Mouse (Mus musculus) CH12.LX (cell line): ENCODE data around the gene Ccdc185. TPM values are rescaled to one million over a fixed set of nuclear protein-coding genes. Genes with fewer than 3 reads are reported as not detected.

ENCODE experiments used
- DNase-seq: peaks from one replicate; pipeline ENCODE4 v3.0.0-alpha.2; 2013; ENCODE audit errors: extremely low read depth
- H3K27ac ChIP-seq: 2 replicates; pipeline ENCODE4 v1.5.1; 2012; ENCODE audit warnings: low read depth, mild to moderate bottlenecking, control low read depth, moderate library complexity; ENCODE audit not compliant: insufficient read depth
- H3K27me3 ChIP-seq: replicated peaks from 2 replicates; pipeline ENCODE3; 2012; ENCODE audit warnings: inconsistent platforms
- H3K36me3 ChIP-seq, 2 experiments: replicated peaks in 1 of 2; 2 replicates each; pipeline versions ENCODE3 to v1.6.1; 2012; ENCODE audit warnings: inconsistent platforms in 1 of 2, low read length in 1 of 2, mild to moderate bottlenecking in 1 of 2, mixed read lengths in 1 of 2, moderate library complexity in 1 of 2; ENCODE audit not compliant: control insufficient read depth in 1 of 2, insufficient read depth in 1 of 2
- H3K4me1 ChIP-seq, 2 experiments: 2 replicates each; pipeline ENCODE4 v1.6.1; 2012; ENCODE audit warnings: inconsistent platforms in 1 of 2, moderate library complexity in 1 of 2; ENCODE audit not compliant: insufficient read depth in 2 of 2, control insufficient read depth in 1 of 2
- H3K4me2 ChIP-seq: 2 replicates; pipeline ENCODE4 v1.6.1; 2012; ENCODE audit warnings: low read depth, mild to moderate bottlenecking, control low read depth; ENCODE audit not compliant: poor library complexity, insufficient read depth, severe bottlenecking
- H3K4me3 ChIP-seq, 3 experiments: fragments of 150-350 bp in 1 of 3; sonication (generic) in 1 of 3; replicated peaks in 1 of 3; 2 replicates each; pipeline versions ENCODE3 to v1.5.1; 2011 to 2012; ENCODE audit warnings: low read depth in 2 of 3, low read length in 2 of 3, mild to moderate bottlenecking in 2 of 3, moderate library complexity in 2 of 3, control low read depth in 1 of 3, improper control_type of control experiment in 1 of 3, inconsistent platforms in 1 of 3, mixed read lengths in 1 of 3; ENCODE audit not compliant: poor library complexity in 1 of 3
- H3K79me2 ChIP-seq: replicated peaks from 2 replicates; pipeline ENCODE4 v1.6.1; 2012; ENCODE audit warnings: mild to moderate bottlenecking, moderate library complexity; ENCODE audit not compliant: control insufficient read depth, poor library complexity, insufficient read depth, severe bottlenecking; ENCODE audit errors: extremely low read depth
- H3K9ac ChIP-seq: 2 replicates; pipeline ENCODE4 v1.6.1; 2012; ENCODE audit warnings: low read depth, mild to moderate bottlenecking, control low read depth, moderate library complexity; ENCODE audit not compliant: insufficient read depth
- H3K9me3 ChIP-seq: replicated peaks from 2 replicates; pipeline ENCODE3; 2012; ENCODE audit warnings: low read length, inconsistent platforms, mixed read lengths
- CTCF ChIP-seq, 2 experiments: IDR thresholded peaks in 1 of 2; conservative IDR thresholded peaks in 1 of 2; 2 replicates each; pipeline ENCODE4 v1.5.1; 2011 to 2012; ENCODE audit warnings: low read depth in 2 of 2, low read length in 2 of 2, improper control_type of control experiment in 1 of 2, inconsistent platforms in 1 of 2, mild to moderate bottlenecking in 1 of 2, moderate library complexity in 1 of 2
- E2F4 ChIP-seq: IDR thresholded peaks from 2 replicates; pipeline ENCODE4 v1.6.1; 2011; ENCODE audit warnings: low read depth, low read length, improper control_type of control experiment; ENCODE audit not compliant: insufficient replicate concordance
- EP300 ChIP-seq: IDR thresholded peaks from 2 replicates; pipeline ENCODE4 v1.6.1; 2011; ENCODE audit warnings: low read length, improper control_type of control experiment
- JUN ChIP-seq: IDR thresholded peaks from 2 replicates; pipeline ENCODE4 v1.6.1; 2011; ENCODE audit warnings: low read depth, mild to moderate bottlenecking, low read length, improper control_type of control experiment, moderate library complexity; ENCODE audit not compliant: insufficient read depth
- MAFK ChIP-seq: IDR thresholded peaks from 2 replicates; pipeline ENCODE4 v1.6.1; 2011; ENCODE audit warnings: low read length, improper control_type of control experiment; ENCODE audit not compliant: insufficient replicate concordance
- MAX ChIP-seq: IDR thresholded peaks from 2 replicates; pipeline ENCODE4 v1.6.1; 2011; ENCODE audit warnings: low read length, improper control_type of control experiment
- MAZ ChIP-seq: IDR thresholded peaks from 2 replicates; pipeline ENCODE4 v1.6.1; 2012; ENCODE audit warnings: low read depth, mild to moderate bottlenecking, inconsistent platforms, low read length, improper control_type of control experiment, moderate library complexity
- MXI1 ChIP-seq: IDR thresholded peaks from 2 replicates; pipeline ENCODE4 v1.6.1; 2011; ENCODE audit warnings: mild to moderate bottlenecking, low read depth, low read length, improper control_type of control experiment
- NELFE ChIP-seq: IDR thresholded peaks from 2 replicates; pipeline ENCODE4 v1.6.1; 2011; ENCODE audit warnings: low read depth, low read length, improper control_type of control experiment
- NRF1 ChIP-seq: IDR thresholded peaks from 2 replicates; pipeline ENCODE4 v1.6.1; 2014; ENCODE audit warnings: low read depth, mild to moderate bottlenecking, inconsistent platforms, low read length, improper control_type of control experiment, moderate library complexity
- PAX5 ChIP-seq: IDR thresholded peaks from 2 replicates; pipeline ENCODE4 v1.6.1; 2012; ENCODE audit warnings: low read length, inconsistent platforms, mixed read lengths
- POLR2A ChIP-seq: IDR thresholded peaks from 2 replicates; pipeline ENCODE4 v1.6.1; 2011; ENCODE audit warnings: low read depth, mild to moderate bottlenecking, improper control_type of control experiment, low read length
- POLR2AphosphoS2 ChIP-seq: IDR thresholded peaks from 2 replicates; pipeline ENCODE4 v1.6.1; 2011; ENCODE audit warnings: low read depth, low read length, improper control_type of control experiment
- RAD21 ChIP-seq: IDR thresholded peaks from 2 replicates; pipeline ENCODE4 v1.6.1; 2011; ENCODE audit warnings: low read depth, mild to moderate bottlenecking, low read length, improper control_type of control experiment, moderate library complexity
- RCOR1 ChIP-seq: conservative IDR thresholded peaks from 2 replicates; pipeline ENCODE4 v1.6.1; 2012; ENCODE audit warnings: low read depth, mild to moderate bottlenecking, inconsistent platforms, low read length, improper control_type of control experiment
- SMC3 ChIP-seq: IDR thresholded peaks from 2 replicates; pipeline ENCODE4 v1.6.1; 2011; ENCODE audit warnings: low read depth, low read length, improper control_type of control experiment
- TCF12 ChIP-seq: IDR thresholded peaks from 2 replicates; pipeline ENCODE4 v1.6.1; 2014; ENCODE audit warnings: low read depth, mild to moderate bottlenecking, inconsistent platforms, low read length, improper control_type of control experiment
- UBTF ChIP-seq: IDR thresholded peaks from 2 replicates; pipeline ENCODE4 v1.6.1; 2012; ENCODE audit warnings: low read depth, mild to moderate bottlenecking, inconsistent platforms, low read length, improper control_type of control experiment, moderate library complexity
- USF1 ChIP-seq: IDR thresholded peaks from 2 replicates; pipeline ENCODE4 v1.6.1; 2014; ENCODE audit warnings: low read depth, mild to moderate bottlenecking, inconsistent platforms, low read length, improper control_type of control experiment
- ZMIZ1 ChIP-seq: IDR thresholded peaks from 2 replicates; pipeline ENCODE4 v1.6.1; 2012; ENCODE audit warnings: low read depth, mild to moderate bottlenecking, inconsistent platforms, low read length, improper control_type of control experiment
- dilution Hi-C: fragments of 300-500 bp; cut with MboI; formaldehyde crosslinking; loops from 2 replicates; pipeline ENCODE4 v1.14.3; 2020; ENCODE audit warnings: low sequenced_read_pairs; ENCODE audit not compliant: extremely low pct_unique_long_range_greater_than_20kb, extremely low pct_ligation_motif_present
- in situ Hi-C: fragments of 300-500 bp; cut with MboI; formaldehyde crosslinking; loops from 3 replicates; pipeline ENCODE4 v1.14.3; 2019; ENCODE audit warnings: low sequenced_read_pairs, low pct_ligation_motif_present, low pct_unique_long_range_greater_than_20kb, mixed read lengths
- polyA plus RNA-seq: library from polyadenylated mRNA; unstranded; fragments of >175 nt; gene quantifications from 2 replicates; pipeline ENCODE4 v1.2.1, GENCODE M21; 2012; ENCODE audit warnings: low read depth; ENCODE audit not compliant: insufficient read length
- total RNA-seq, 2 experiments: library from RNA; depleted of rRNA; stranded (reverse); fragments of 300-350 nt in 1 of 2; fragments of >200 nt in 1 of 2; gene quantifications; 2 replicates each; pipeline ENCODE4 v1.2.3; 2012 to 2014

Gene Ccdc185
- total and polyA plus RNA-seq, 3 experiments, result not detected

GRCm38 (mm10) chr1:182783774-182784173 lies 34.8 kb upstream of the Ccdc185 start:
- Histone ChIP-seq H3K4me1 (peaks cover 0 to 7% of the 10 kb centered on the region in 2 experiments; a peak in 2 of 4 replicates), H3K36me3 (no peaks in the 10 kb centered on the region), H3K27ac (no peak overlapping the region), H3K27me3 (no peaks in the 10 kb centered on the region), H3K9me3 (no peaks in the 10 kb centered on the region), H3K4me3 (no peak overlapping the region), H3K9ac (no peak overlapping the region), H3K79me2 (no peaks in the 10 kb centered on the region), H3K4me2 (no peak overlapping the region)
- no peak for DNase-seq
- in situ Hi-C loops, result loop anchor here (25.0 kb wide), 1 partner anchor 221 kb away; the partner anchor contains the start of gene Capn8
- dilution Hi-C loops, result no loop called here
- TF ChIP-seq MXI1 (no peak), NELFE (no peak), MAX (no peak), NRF1 (no peak), PAX5 (no peak), POLR2A (no peak), RCOR1 (no peak), EP300 (no peak), UBTF (no peak), E2F4 (no peak), ZMIZ1 (no peak), SMC3 (no peak), MAZ (no peak), POLR2AphosphoS2 (no peak)

DNA sequence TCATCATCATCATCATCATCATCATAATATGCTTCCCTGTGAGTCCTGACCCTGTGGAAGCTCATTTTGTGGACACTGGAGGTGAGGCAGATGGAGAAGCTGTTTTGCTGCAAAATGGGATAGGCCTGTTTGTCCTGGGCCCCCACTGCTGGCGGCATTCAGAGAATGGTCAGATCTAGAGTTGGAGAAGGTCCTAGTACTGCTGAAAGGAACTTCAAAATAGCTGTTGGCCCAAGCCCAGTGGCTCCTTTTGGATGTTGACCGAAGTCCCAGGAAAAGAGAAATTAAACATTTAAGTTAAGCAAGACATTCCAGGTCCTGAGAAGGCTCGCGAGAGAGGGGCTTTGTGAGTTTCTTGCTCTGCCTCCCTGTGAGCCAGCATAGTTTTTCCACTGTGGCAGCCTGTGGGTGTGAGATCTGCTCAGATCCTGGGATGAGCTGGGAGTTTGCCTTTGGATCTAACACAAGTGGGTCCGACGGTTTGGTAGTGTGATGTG lies 30.1 kb upstream of the Ccdc185 start:
- no peaks in the 10 kb centered on the region for H3K9me3 ChIP-seq
- H3K27ac ChIP-seq, result no peak overlapping the region
- H3K4me1 ChIP-seq, result peaks cover 0 to 6% of the 10 kb centered on the region in 2 experiments; a peak in 1 of 4 replicates
- H3K27me3 ChIP-seq, result no peaks in the 10 kb centered on the region
- in situ Hi-C loops (loop anchor here (25.0 kb wide), 1 partner anchor 217 kb away; the partner anchor contains the start of gene Capn8), dilution Hi-C loops (no loop called here)
- DNase-seq, result no peak
- H3K9ac ChIP-seq, result no peak overlapping the region
- no peak overlapping the region for H3K4me3 ChIP-seq
- TF ChIP-seq JUN, result no peak
- TF ChIP-seq USF1, result no peak
- no peak for TF ChIP-seq MAFK
- TF ChIP-seq RAD21, result no peak
- no peak for TF ChIP-seq POLR2AphosphoS2
- TF ChIP-seq MAX, result no peak
- TF ChIP-seq MAZ, result no peak
- TF ChIP-seq CTCF (conservative IDR thresholded peaks at IDR 0.05 in 1 of 2, IDR thresholded peaks at IDR 0.05 in 1 of 2; ENCODE audit: low read depth in 2 of 2, low read length in 2 of 2), result no peak
- no peak for TF ChIP-seq ZMIZ1
- TF ChIP-seq TCF12, result no peak
- no peak overlapping the region for H3K4me2 ChIP-seq
- no peaks in the 10 kb centered on the region for H3K36me3 ChIP-seq
- H3K79me2 ChIP-seq, result no peaks in the 10 kb centered on the region
